Mouse (Mus musculus) embryonic facial prominence, embryonic 15.5 days (tissue): ENCODE measurements at regions not wholly inside any gene's neighbourhood (a gene's known extent, or its start where the extent isn't known, plus 50 kb on each side); places are given as distances from the start of the nearest gene placed in this dataset.
A peak's percentile ranks its signal among the peaks of the same experiment; 100 is the strongest.

Experiments
- ATAC-seq: fragments of 200-750 bp; cut with Nextera tagmentation; 2 replicates; pipeline ENCODE4 v1.8.0; 2017; ENCODE audit warnings: low read depth, moderate TSS enrichment; ENCODE audit not compliant: insufficient number of reproducible peaks, low FRiP score, low TSS enrichment
- H3K27ac ChIP-seq: fragments of 300-500 bp; sonication (generic); replicated peaks from 2 replicates; pipeline ENCODE4 v1.5.1; 2015; ENCODE audit warnings: mild to moderate bottlenecking, inconsistent platforms
- H3K27me3 ChIP-seq: fragments of 300-500 bp; sonication (generic); 2 replicates; pipeline ENCODE4 v1.6.1; 2015; ENCODE audit warnings: inconsistent platforms
- H3K36me3 ChIP-seq: fragments of 300-500 bp; sonication (generic); 2 replicates; pipeline ENCODE4 v1.6.1; 2015; ENCODE audit warnings: mild to moderate bottlenecking, inconsistent platforms
- H3K4me1 ChIP-seq: fragments of 300-500 bp; sonication (generic); 2 replicates; pipeline ENCODE4 v1.6.1; 2015; ENCODE audit warnings: inconsistent platforms
- H3K4me2 ChIP-seq: fragments of 300-500 bp; sonication (generic); replicated peaks from 2 replicates; pipeline ENCODE4 v1.6.1; 2015; ENCODE audit warnings: mild to moderate bottlenecking, inconsistent platforms
- H3K4me3 ChIP-seq: fragments of 300-500 bp; sonication (generic); replicated peaks from 2 replicates; pipeline ENCODE4 v1.5.1; 2015; ENCODE audit warnings: mild to moderate bottlenecking, inconsistent platforms
- H3K9ac ChIP-seq: fragments of 300-500 bp; sonication (generic); 2 replicates; pipeline ENCODE4 v1.6.1; 2015; ENCODE audit warnings: inconsistent platforms
- H3K9me3 ChIP-seq: fragments of 300-500 bp; sonication (generic); replicated peaks from 2 replicates; pipeline ENCODE4 v1.6.1; 2016; ENCODE audit warnings: inconsistent platforms
- WGBS: fragments of 180-500 bp; shearing (Covaris S2); methylation state at CpG from one replicate; pipeline ENCODE4 v1.1.7; 2015; 5-methylcytosine and 5-hydroxymethylcytosine counted together

GRCm38 (mm10) chr1:19528871-19529270, 320.2 kb downstream of the Tfap2b start:
- no peaks in the 10 kb centered on the region for H3K36me3 ChIP-seq
- no peak overlapping the region for H3K27ac ChIP-seq
- no peak for ATAC-seq
- no peak overlapping the region for H3K4me2 ChIP-seq
- WGBS: 69% methylated on average over 1 of the region's 1 CpGs
- H3K27me3 ChIP-seq: no peaks in the 10 kb centered on the region
- H3K4me1 ChIP-seq: no peaks in the 10 kb centered on the region
- H3K9ac ChIP-seq: no peak overlapping the region
- H3K4me3 ChIP-seq: no peak overlapping the region
- no peaks in the 10 kb centered on the region for H3K9me3 ChIP-seq

- no peaks in the 10 kb centered on the region for H3K9me3 ChIP-seq
- no peak overlapping the region for H3K9ac ChIP-seq
- H3K4me1 ChIP-seq: no peaks in the 10 kb centered on the region
- no peak for ATAC-seq
- no peak overlapping the region for H3K27ac ChIP-seq
- no peak overlapping the region for H3K4me3 ChIP-seq
- H3K4me2 ChIP-seq: no peak overlapping the region
- H3K27me3 ChIP-seq: no peaks in the 10 kb centered on the region
- H3K36me3 ChIP-seq: no peaks in the 10 kb centered on the region
- WGBS: 78% methylated on average over 1 of the region's 1 CpGs
These were observed 322.7 kb downstream of the Tfap2b start for GRCm38 (mm10) chr1:19531406-19531805.

DNA sequence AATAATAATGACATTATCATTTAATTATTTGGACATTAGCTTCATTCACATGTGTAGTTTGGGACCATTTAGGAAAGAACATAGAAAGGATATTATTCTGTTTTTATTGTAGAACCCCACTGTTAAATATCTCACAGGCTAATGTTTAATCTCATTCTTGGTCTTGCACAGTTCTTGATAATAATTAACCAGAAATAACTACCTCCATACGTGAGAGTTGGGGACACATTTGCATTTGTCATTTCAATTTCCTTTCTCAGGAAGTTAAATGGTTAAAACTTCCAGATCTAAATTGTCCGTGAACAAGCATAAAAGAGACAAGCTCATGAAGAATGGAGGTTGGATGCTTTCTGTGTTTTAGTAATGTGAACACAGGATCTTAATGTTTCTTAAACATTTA, 326.3 kb downstream of the Tfap2b start:
- Histone ChIP-seq H3K4me3 (no peak overlapping the region), H3K27ac (no peak overlapping the region), H3K36me3 (no peaks in the 10 kb centered on the region), H3K4me2 (no peak overlapping the region), H3K9ac (no peak overlapping the region), H3K27me3 (no peaks in the 10 kb centered on the region), H3K4me1 (no peaks in the 10 kb centered on the region), H3K9me3 (no peaks in the 10 kb centered on the region)
- ATAC-seq: no peak
- 53% methylated on average over 2 of the region's 2 CpGs for WGBS

DNA sequence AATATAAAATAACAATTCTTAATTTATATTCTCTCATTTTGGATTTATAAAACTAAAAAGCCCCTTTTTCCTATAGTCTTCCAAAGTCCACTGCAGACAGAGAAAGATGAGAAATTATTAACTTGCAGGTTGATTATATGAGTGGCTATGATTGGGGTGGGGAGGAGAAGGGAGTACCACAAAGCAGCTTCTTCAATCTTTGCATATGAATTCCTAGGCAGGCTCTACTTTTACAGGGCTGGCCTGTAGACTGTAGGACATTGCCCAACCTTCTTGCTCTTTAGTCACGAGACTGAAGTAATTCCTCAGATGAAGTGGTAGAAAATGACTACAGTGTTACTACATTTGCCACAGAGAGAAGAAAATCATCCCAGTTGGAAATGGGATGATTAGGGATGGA, 334.3 kb downstream of the Tfap2b start:
- no peaks in the 10 kb centered on the region for H3K36me3 ChIP-seq
- H3K27ac ChIP-seq: no peak overlapping the region
- no peak overlapping the region for H3K4me3 ChIP-seq
- H3K27me3 ChIP-seq: no peaks in the 10 kb centered on the region
- WGBS: 75% methylated on average over 1 of the region's 1 CpGs
- no peaks in the 10 kb centered on the region for H3K9me3 ChIP-seq
- ATAC-seq: no peak
- H3K4me1 ChIP-seq: no peaks in the 10 kb centered on the region
- no peak overlapping the region for H3K9ac ChIP-seq
- H3K4me2 ChIP-seq: no peak overlapping the region

GRCm38 (mm10) chr1:19565755-19566154, 357.0 kb downstream of the Tfap2b start:
- ATAC-seq: no peak; the same call in 1 of the 2 replicates
- H3K4me3 ChIP-seq: no peak overlapping the region
- H3K27ac ChIP-seq: peak overlapping the region; percentile 55
- WGBS: 20% methylated on average over 3 of the region's 3 CpGs
- no peaks in the 10 kb centered on the region for H3K27me3 ChIP-seq
- no peak overlapping the region for H3K4me2 ChIP-seq
- peaks cover 8% of the 10 kb centered on the region; the same call in 1 of the 2 replicates for H3K4me1 ChIP-seq
- no peak overlapping the region for H3K9ac ChIP-seq
- H3K9me3 ChIP-seq: no peaks in the 10 kb centered on the region
- H3K36me3 ChIP-seq: no peaks in the 10 kb centered on the region

- Histone ChIP-seq H3K4me1 (no peaks in the 10 kb centered on the region), H3K4me3 (no peak overlapping the region), H3K9ac (no peak overlapping the region), H3K27me3 (no peaks in the 10 kb centered on the region), H3K27ac (no peak overlapping the region), H3K9me3 (no peaks in the 10 kb centered on the region), H3K36me3 (no peaks in the 10 kb centered on the region), H3K4me2 (no peak overlapping the region)
- WGBS: 31% methylated on average over 12 of the region's 12 CpGs
- ATAC-seq: no peak
These were observed 374.6 kb downstream of the Tfap2b start for GRCm38 (mm10) chr1:19583071-19584034.

DNA sequence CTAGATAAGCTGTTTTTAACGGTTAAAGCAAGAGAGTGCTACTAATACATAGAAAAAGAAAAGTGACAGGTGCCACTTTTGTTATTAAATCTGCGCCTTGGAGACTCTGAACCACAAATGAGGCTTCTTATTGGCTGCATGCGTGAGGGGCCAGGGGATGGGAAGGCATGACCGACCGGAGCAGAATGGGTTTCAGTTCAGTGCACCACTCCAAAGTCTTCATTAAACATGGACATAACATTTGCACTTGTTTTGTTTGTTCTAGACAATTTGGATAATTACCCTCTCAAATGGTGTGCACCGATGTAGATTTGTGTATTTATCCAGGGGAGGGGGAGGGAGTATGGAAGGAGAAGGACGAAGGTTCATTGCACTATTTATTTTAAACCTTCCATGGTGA, 396.8 kb downstream of the Tfap2b start:
- H3K4me1 ChIP-seq: no peaks in the 10 kb centered on the region
- no peak overlapping the region for H3K27ac ChIP-seq
- H3K36me3 ChIP-seq: no peaks in the 10 kb centered on the region
- H3K4me3 ChIP-seq: no peak overlapping the region
- ATAC-seq: no peak
- no peaks in the 10 kb centered on the region for H3K27me3 ChIP-seq
- 82% methylated on average over 7 of the region's 7 CpGs for WGBS
- no peak overlapping the region for H3K9ac ChIP-seq
- H3K4me2 ChIP-seq: no peak overlapping the region
- H3K9me3 ChIP-seq: no peaks in the 10 kb centered on the region

DNA sequence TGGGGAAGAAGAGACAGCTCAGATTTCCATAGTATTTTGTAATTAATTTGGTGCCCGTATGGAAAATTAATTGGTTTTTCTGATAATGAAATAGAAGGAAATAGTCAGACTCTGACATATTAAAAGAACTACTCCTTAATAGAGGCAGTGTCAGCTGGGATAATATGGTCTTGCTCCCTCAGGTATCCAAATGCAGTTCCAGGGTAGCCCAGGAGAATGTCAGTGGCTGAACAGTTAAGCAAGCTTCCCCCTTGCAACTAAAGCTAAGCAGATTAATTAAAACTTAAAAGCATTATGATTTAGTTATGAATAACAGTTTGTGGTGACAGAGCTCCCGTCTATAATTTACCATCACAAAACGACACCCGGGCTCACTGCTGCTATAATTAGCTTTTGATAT, 407.0 kb downstream of the Tfap2b start:
- Histone ChIP-seq H3K4me2 (no peak overlapping the region), H3K4me1 (no peaks in the 10 kb centered on the region), H3K27me3 (no peaks in the 10 kb centered on the region), H3K4me3 (no peak overlapping the region), H3K36me3 (no peaks in the 10 kb centered on the region), H3K27ac (no peak overlapping the region), H3K9me3 (no peaks in the 10 kb centered on the region), H3K9ac (no peak overlapping the region)
- WGBS: 51% methylated on average over 4 of the region's 4 CpGs
- ATAC-seq: no peak

DNA sequence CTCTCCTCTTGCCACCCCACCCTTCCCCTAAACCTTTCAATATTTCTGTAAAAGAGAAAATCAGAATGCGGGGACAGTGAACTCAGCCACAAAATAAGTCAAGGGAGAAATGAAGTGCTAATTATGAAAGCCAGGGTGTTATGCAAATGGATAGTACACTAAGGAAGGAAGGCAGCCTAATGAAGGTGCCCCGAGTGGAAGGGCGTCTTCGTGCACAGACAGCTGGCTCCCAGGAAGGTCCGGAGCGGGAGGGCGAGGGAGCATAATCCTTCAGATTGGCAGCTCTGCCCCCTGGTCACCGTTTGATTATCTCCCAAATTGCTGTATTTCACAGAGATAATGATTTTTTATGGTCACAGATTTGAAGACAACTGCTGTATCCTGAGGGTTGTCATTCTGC, 430.4 kb downstream of the Tfap2b start:
- WGBS: 80% methylated on average over 8 of the region's 8 CpGs
- no peak overlapping the region for H3K4me2 ChIP-seq
- H3K4me1 ChIP-seq: no peaks in the 10 kb centered on the region
- ATAC-seq: no peak
- no peak overlapping the region for H3K27ac ChIP-seq
- H3K36me3 ChIP-seq: no peaks in the 10 kb centered on the region
- H3K27me3 ChIP-seq: no peaks in the 10 kb centered on the region
- no peak overlapping the region for H3K4me3 ChIP-seq
- no peak overlapping the region for H3K9ac ChIP-seq
- H3K9me3 ChIP-seq: no peaks in the 10 kb centered on the region

- H3K9ac ChIP-seq: no peak overlapping the region
- H3K27ac ChIP-seq: no peak overlapping the region
- H3K27me3 ChIP-seq: no peaks in the 10 kb centered on the region
These were observed 439.2 kb downstream of the Tfap2b start for GRCm38 (mm10) chr1:19647713-19648589.

GRCm38 (mm10) chr1:19662142-19662541, 453.4 kb downstream of the Tfap2b start:
- no peaks in the 10 kb centered on the region for H3K9me3 ChIP-seq
- no peaks in the 10 kb centered on the region for H3K36me3 ChIP-seq
- no peak overlapping the region for H3K4me3 ChIP-seq
- no peak overlapping the region for H3K27ac ChIP-seq
- no peak for ATAC-seq
- H3K4me1 ChIP-seq: no peaks in the 10 kb centered on the region
- H3K27me3 ChIP-seq: no peaks in the 10 kb centered on the region
- no peak overlapping the region for H3K4me2 ChIP-seq
- 79% methylated on average over 5 of the region's 5 CpGs for WGBS
- no peak overlapping the region for H3K9ac ChIP-seq

More at GRCm38 (mm10) chr1:19647713-19648589, 439.2 kb downstream of the Tfap2b start:
- Histone ChIP-seq H3K9me3 (no peaks in the 10 kb centered on the region), H3K4me3 (no peak overlapping the region), H3K36me3 (no peaks in the 10 kb centered on the region), H3K4me2 (no peak overlapping the region), H3K4me1 (no peaks in the 10 kb centered on the region)
- 88% methylated on average over 2 of the region's 2 CpGs for WGBS
- ATAC-seq: no peak
